Mouse (Mus musculus): ENCODE data around the gene Vti1b. TPM values are rescaled to one million over a fixed set of nuclear protein-coding genes. Genes with fewer than 3 reads are reported as not detected.
"Not testable (repeated sequence)": the region's sequence is repeated elsewhere in the genome, so short reads cannot be mapped to it uniquely, and the experiment has no call there.

The Vti1b gene
- polyA plus RNA-seq (2012; rRNA removed), result 36.8 and 46.8 TPM in 2 replicates

DNA sequence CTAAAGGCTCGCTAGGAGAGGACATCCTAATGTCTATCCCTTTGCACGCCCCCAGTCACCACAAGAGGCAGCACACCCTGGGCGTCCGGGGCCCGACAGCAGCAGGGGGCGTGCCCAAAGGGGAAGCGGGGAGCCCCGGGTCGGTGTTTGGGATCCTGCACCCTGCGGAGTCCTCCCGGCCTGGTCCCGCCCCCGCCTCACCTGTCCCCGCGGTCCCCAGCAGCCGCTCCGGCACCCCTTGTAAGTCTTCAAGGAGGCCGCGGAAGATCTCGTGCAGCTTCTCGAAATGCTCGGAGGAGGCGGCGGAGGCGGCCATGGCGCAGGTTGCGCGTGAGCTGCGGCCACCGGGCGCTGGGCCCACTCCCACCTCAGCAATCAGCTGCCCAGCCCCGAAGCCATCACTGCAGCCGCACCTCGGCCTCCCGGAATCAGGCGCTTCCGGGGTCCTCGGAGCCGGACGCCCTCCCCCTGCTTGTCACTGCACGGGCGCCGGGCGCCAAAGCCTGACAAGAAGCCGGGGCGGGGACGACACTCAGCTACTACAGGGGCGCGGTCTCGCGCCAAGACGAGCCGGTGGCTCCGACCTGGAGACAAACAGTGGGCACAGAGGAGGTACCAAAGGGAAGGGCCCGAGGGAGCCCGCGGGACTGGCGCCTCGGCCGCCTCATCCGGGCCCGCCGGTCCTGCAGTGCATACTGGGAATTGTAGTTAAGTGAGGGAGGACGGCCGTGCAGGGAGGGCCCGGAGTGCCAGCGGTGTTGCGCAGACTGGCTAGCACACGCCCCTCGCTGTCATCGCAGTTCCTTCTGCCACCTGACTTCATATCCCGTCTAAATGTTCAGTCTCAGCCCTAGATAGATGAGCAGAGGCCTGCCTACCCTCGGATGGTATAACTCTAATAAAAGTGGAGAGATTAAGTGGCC is at the start of gene Vti1b:
Vti1b (minus strand) TSS at position 649 of the 923 bp plus-strand sequence.
- DNase-seq (ENCODE audit: low read depth), result no peak

GRCm38 (mm10) chr12:79217511-79217910 is 45.0 kb upstream of the Vti1b start:
- no peak for DNase-seq (ENCODE audit: low read depth)

- no peak for DNase-seq (ENCODE audit: low read depth)
These were observed 39.0 kb upstream of the Vti1b start for GRCm38 (mm10) chr12:79211447-79211846.

DNA sequence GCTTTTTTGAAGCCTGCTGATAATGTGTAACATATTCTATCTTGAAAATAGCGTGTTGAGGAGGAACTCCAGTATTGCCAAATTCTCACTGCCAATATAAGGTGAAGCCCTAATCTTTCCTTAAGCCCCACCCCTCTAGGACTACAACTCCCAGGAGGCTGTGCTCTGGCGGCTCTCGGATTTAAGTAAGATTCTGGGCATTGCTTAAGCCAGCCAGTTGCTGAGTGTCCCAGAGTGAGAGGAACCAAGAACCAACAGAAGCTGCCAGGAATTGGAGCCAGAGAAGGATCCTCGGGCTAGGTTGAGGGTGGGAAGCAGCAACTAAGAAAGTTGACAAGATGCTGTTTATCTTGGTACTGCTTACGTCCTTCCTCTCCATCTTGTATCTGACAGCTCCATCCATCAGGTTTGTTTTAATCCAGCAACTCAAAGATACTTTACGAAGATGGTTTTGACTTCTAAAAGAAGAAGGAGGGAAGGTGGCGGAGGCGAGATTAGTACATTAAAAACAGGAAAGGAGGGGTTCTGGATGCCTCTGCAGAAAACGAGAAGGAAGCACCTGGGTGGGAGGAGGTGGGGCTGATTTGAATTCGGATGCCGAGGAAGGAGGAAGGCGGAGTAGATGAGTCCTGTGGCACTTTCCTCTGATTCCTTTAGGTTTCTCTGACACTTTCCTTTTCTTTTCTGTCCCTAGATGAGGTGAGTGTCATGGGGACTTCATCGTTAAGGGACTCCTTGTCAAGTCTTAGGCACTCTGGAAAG is 36.4 kb upstream of the Vti1b start, which contains the start of gene Rdh12:
Rdh12 (plus strand) TSS at position 212 of the 762 bp plus-strand sequence.
- DNase-seq (ENCODE audit: low read depth), result no peak

GRCm38 (mm10) chr12:79201882-79202281 is 29.4 kb upstream of the Vti1b start:
- DNase-seq (ENCODE audit: low read depth), result no peak

DNA sequence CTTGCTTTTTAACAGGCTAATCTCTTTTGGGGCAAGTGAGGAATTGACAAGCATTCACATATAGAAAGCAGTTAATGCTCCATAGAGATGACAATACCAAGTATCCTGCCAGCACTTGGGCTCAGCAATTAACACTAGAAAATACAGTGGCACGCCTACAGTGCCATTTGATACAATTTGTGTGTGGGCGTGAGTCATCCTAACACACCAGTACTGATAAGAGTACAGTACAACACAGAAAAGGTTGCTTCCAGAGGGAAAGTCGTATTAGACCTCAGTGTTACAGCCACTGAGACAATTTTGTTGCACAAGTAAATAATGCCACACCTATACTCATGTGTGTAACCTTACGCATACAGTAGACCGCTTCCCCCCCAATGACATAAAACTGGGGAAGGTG is 24.6 kb upstream of the Vti1b start:
- no peak for DNase-seq (ENCODE audit: low read depth)

DNA sequence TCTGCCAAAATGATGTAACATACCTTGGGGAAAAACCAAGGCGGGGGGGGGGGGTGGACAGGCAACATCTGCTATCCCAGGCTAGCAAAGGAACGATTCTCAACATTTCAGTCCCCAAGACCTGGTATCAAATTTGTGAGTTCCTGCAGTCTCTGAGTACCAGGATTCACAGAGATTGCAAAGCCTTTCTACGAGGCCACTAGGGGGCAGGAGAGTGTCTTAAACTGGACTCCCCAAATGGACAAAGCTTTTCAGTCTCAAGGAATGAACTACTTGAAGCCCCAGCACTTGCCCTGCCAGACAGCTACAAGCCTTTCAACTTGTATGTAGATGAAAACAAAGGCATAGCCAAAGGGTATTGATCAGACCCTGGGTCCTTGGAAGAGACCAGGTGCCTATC is 21.0 kb upstream of the Vti1b start:
- DNase-seq (ENCODE audit: low read depth), result no peak

DNA sequence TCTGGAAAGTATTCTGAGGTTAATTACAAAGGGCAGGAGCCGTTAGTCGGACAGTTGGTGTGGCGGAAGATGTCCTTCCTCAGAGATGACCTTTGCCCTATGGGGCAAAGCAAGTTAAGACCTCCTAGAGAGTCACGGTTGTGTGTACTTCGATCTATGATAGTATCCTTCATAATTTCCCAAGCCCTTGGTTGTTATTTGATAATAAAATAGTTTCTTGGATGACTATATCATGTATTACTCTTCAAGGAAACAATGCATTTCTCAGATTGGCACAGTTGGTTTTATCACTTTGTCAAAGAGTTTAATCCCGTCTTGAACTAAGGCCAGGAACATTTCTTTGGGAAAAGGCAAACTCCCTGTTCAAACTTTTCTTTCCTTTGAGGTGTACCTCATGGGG is 19.7 kb upstream of the Vti1b start, which contains the start of gene Rdh11:
Rdh11 (minus strand) TSS at position 101 of the 400 bp plus-strand sequence.
- DNase-seq (ENCODE audit: low read depth), result no peak

- DNase-seq (ENCODE audit: low read depth), result no peak
These were observed 19.2 kb upstream of the Vti1b start for GRCm38 (mm10) chr12:79191701-79192100.

DNA sequence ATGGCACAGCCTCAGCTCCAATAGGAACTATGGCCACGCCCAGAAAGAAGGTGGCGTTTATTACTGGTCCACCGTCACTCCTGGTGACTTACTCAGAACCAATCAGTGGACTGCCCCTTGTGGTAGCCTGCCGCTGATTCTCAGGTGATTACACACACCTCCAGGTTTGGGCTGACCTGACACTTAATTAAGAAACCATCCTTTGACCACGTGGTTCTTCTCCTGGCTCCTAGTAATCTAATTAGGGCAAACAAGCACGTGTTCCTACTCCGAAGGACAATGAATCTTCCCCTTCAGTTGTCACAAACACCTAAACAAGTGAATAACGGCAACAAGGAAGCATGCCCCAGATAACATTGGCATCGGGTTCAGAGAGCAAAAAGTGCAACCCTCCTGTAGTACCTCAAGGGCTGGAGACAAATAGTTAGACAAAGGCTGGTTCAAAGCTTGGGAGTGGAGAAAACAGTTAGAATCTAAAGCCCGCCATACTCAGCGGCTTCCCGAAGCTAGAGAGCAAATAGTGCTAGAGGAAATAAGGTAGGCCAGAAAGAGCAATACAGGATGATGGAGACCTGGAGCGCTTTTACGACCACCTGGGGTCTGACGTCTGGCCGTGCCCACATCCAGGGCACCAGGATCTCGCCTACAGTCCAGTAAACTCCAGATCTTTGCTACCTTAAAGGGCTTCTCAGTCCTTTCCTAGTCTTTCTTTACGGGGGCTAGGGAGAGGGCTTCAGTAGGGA is 18.6 kb upstream of the Vti1b start:
- DNase-seq (ENCODE audit: low read depth), result peak; percentile 78

GRCm38 (mm10) chr12:79185160-79185559 is 12.7 kb upstream of the Vti1b start:
- DNase-seq (ENCODE audit: low read depth), result not testable (repeated sequence)

GRCm38 (mm10) chr12:79175998-79176397 is 3.5 kb upstream of the Vti1b start:
- DNase-seq (ENCODE audit: low read depth), result no peak

DNA sequence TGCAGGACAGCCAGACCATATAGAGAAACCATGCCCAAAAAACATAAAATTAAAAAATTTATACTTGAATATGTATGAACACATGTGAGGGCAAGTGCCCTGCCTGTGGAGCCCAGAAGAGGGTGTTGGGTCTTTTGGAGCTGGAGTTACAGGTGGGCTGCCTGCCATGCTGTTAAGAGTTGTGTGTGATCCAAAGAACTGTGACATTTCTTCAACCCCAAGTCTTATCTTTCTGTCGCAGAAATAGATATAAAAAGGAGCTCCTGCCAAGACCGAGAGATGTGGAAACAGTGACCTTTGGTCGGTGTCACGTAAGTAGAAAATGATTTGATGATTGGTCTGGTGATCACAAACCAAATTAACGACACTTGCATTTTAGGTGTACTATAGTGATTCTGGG is 1.3 kb upstream of the Vti1b start:
- no peak for DNase-seq (ENCODE audit: low read depth)

DNA sequence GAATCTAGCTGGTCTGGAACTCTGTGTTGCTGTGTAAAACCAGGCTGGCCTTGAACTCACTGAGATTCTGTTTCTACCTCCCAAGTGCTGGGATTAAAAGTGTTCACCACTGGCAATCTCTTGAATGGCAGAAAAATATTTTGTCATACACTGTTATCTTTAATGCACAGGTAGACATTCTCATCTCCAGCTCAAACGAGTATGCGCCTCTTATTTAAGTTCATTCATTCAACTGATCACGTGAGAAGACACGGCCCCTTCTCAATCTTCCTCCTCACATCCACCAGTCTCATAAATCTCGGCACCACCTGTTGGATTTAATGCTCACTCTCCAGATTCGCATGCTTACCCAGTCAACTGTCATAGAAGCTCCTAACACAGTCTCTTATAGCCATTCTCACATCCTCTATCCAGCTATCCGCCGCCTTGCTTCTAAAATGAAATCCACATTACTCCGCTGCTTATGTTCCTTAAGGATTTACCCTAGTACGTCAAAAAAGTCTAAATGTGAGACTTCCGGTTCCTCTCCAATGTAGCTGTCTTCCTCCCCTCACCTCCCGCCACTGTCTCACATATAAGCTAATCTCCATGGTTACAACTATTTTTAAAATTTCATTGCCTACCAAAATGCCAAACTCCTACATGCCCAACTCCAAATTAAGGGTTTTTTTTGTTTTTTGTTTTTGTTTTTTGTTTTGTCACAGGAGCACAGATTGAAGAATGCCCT is 1.0 kb downstream of the Vti1b start:
- DNase-seq (ENCODE audit: low read depth), result no peak

DNA sequence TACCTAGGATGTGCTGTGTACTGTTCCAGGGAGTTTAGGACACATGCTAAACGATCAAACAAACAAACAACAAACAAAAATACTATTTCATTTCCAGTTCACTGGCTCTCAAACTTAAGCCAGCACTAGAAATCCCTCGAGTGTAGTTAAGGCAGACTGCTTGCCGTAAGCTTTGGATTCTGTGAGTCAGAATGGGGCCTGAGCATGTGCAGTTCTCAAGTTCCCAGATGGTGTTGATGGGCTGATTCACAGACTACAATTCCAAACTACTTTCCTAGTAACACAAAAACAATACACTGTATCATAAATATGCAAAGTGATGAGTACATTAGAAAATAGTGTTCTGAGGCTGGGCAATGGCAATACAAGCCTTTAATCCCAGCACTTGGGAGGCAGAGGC is 2.0 kb downstream of the Vti1b start:
- no peak for DNase-seq (ENCODE audit: low read depth)

GRCm38 (mm10) chr12:79169173-79169572 is 3.3 kb downstream of the Vti1b start:
- DNase-seq (ENCODE audit: low read depth), result no peak

- no peak for DNase-seq (ENCODE audit: low read depth)
These were observed 9.6 kb downstream of the Vti1b start for GRCm38 (mm10) chr12:79162876-79163275.

DNA sequence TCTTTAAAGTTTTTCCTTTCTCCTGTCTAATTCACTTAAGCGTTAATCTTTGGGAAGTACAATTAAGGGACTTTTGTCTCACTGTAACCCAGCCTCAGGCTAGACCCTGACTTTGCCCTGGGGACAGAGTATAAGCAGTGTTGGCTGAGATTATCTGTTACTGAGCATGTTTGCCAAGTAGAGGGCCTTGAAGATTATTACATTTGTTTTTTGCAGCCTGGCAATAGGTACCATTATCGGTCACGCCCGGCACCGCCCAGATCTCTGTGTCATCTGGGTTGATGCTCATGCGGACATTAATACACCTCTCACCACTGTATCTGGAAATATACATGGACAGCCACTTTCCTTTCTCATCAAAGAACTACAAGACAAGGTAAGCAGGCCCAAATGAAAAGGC is 22.8 kb downstream of the Vti1b start:
- no peak for DNase-seq (ENCODE audit: low read depth)

GRCm38 (mm10) chr12:79141384-79141783 is 31.1 kb downstream of the Vti1b start:
- peak; percentile 28 for DNase-seq (ENCODE audit: low read depth)

GRCm38 (mm10) chr12:79140811-79141210 is 31.7 kb downstream of the Vti1b start:
- no peak for DNase-seq (ENCODE audit: low read depth)

DNA sequence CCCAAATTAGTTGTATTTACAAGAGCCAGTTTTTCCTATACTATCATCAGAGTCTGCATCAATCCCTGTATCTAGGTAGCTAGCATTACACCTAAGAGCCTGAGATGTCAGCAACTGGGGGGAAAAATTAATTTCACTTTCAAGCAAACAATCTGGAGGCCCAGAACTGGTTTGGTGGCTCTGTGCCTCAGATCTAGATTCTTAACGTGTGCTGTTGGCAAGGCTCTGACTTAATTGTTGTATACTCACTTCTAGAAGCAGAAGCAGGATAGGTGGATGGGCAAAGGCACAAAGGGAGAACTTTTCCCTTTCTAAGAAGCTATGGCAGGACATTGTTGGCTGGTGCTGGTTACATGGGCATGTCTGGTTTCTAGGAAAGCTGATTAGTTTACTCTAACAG is 33.0 kb downstream of the Vti1b start:
- DNase-seq (ENCODE audit: low read depth), result no peak

Measured in gonadal fat pad, adult 2 months (tissue).